Mouse (Mus musculus): ENCODE results near the gene Adam1a. TPM values are rescaled to one million over a fixed set of nuclear protein-coding genes. Genes with fewer than 3 reads are reported as not detected.

Gene Adam1a
- total and polyA plus RNA-seq, 3 experiments, result 1.0 to 1.9 TPM; not detected in 1

GRCm38 (mm10) chr5:121493305-121493704, 52.0 kb downstream of the Adam1a start:
- TF ChIP-seq ZKSCAN1 (IDR thresholded peaks at IDR 0.05; ENCODE audit: low read depth, low read length) (no peak), RCOR1 (IDR thresholded peaks at IDR 0.05; ENCODE audit: low read depth, low read length) (no peak), MAFK (IDR thresholded peaks at IDR 0.05; ENCODE audit: borderline replicate concordance, low read depth, low read length) (no peak)
- no peaks in the 10 kb centered on the region for H3K27me3 ChIP-seq (ENCODE audit: control insufficient read depth in 1 of 2, insufficient read depth in 2 of 2, low read length in 2 of 2)

GRCm38 (mm10) chr5:121484801-121485200, 60.5 kb downstream of the Adam1a start:
- Histone ChIP-seq H3K79me2 (ENCODE audit: control insufficient read depth, insufficient read depth, low read length, poor library complexity) (no peaks in the 10 kb centered on the region), H3K9ac (ENCODE audit: control insufficient read depth, low read depth, low read length, poor library complexity, severe bottlenecking) (no peak overlapping the region), H3K9me3 (replicated peaks; ENCODE audit: insufficient read depth, low read length) (no peaks in the 10 kb centered on the region), H3K36me3 (ENCODE audit: control insufficient read depth in 1 of 2, insufficient read depth in 2 of 2, low read length in 2 of 2) (no peaks in the 10 kb centered on the region), H3K27me3 (ENCODE audit: control insufficient read depth in 1 of 2, insufficient read depth in 2 of 2, low read length in 2 of 2) (no peaks in the 10 kb centered on the region), H3K4me3 (ENCODE audit: control insufficient read depth in 1 of 2, insufficient read depth in 1 of 2, low read depth in 2 of 2, low read length in 2 of 2) (no peak overlapping the region), H3K4me1 (ENCODE audit: control insufficient read depth in 1 of 2, insufficient read depth in 2 of 2, low read length in 2 of 2) (no peaks in the 10 kb centered on the region), H3K27ac (ENCODE audit: control insufficient read depth, low read depth, low read length) (no peak overlapping the region)
- no peak for TF ChIP-seq NELFE (IDR thresholded peaks at IDR 0.05; ENCODE audit: low read depth, low read length)
- no peak for TF ChIP-seq MAX (IDR thresholded peaks at IDR 0.05; ENCODE audit: low read length)
- no peak for TF ChIP-seq USF2 (IDR thresholded peaks at IDR 0.05; ENCODE audit: borderline replicate concordance in 1 of 2, insufficient read depth in 1 of 2, low read depth in 1 of 2, low read length in 2 of 2)
- no peak for TF ChIP-seq EP300 (IDR thresholded peaks at IDR 0.05; ENCODE audit: low read depth in 1 of 2, low read length in 2 of 2)
- no peak for TF ChIP-seq ZNF384 (IDR thresholded peaks at IDR 0.05; ENCODE audit: low read depth, low read length)
- no peak for TF ChIP-seq UBTF (IDR thresholded peaks at IDR 0.05; ENCODE audit: borderline replicate concordance, insufficient read depth, low read depth, low read length)
- TF ChIP-seq GATA1 (IDR thresholded peaks at IDR 0.05; ENCODE audit: low read depth, low read length), result no peak
- no peak for TF ChIP-seq CTCF (IDR thresholded peaks at IDR 0.05 in 2 of 3, conservative IDR thresholded peaks at IDR 0.05 in 1 of 3; ENCODE audit: control insufficient read depth in 1 of 3, insufficient read depth in 1 of 3, low read depth in 2 of 3, low read length in 3 of 3, poor library complexity in 1 of 3, severe bottlenecking in 1 of 3)
- no peak for TF ChIP-seq BHLHE40 (IDR thresholded peaks at IDR 0.05; ENCODE audit: borderline replicate concordance, low read depth, low read length)
- no peak for DNase-seq (ENCODE audit: low read depth, low spot score)

More at GRCm38 (mm10) chr5:121493305-121493704, 52.0 kb downstream of the Adam1a start:
- Histone ChIP-seq H3K4me1 (ENCODE audit: control insufficient read depth in 1 of 2, insufficient read depth in 2 of 2, low read length in 2 of 2) (no peaks in the 10 kb centered on the region), H3K36me3 (ENCODE audit: control insufficient read depth in 1 of 2, insufficient read depth in 2 of 2, low read length in 2 of 2) (no peaks in the 10 kb centered on the region), H3K9me3 (replicated peaks; ENCODE audit: insufficient read depth, low read length) (no peaks in the 10 kb centered on the region), H3K9ac (ENCODE audit: control insufficient read depth, low read depth, low read length, poor library complexity, severe bottlenecking) (no peak overlapping the region), H3K4me3 (ENCODE audit: control insufficient read depth in 1 of 2, insufficient read depth in 1 of 2, low read depth in 2 of 2, low read length in 2 of 2) (no peak overlapping the region), H3K27ac (ENCODE audit: control insufficient read depth, low read depth, low read length) (no peak overlapping the region), H3K79me2 (ENCODE audit: control insufficient read depth, insufficient read depth, low read length, poor library complexity) (no peaks in the 10 kb centered on the region)
- DNase-seq (ENCODE audit: low read depth, low spot score), result no peak

GRCm38 (mm10) chr5:121477680-121478079, 67.6 kb downstream of the Adam1a start:
- Histone ChIP-seq H3K9ac (ENCODE audit: control insufficient read depth, low read depth, low read length, poor library complexity, severe bottlenecking) (no peak overlapping the region), H3K27ac (ENCODE audit: control insufficient read depth, low read depth, low read length) (no peak overlapping the region), H3K27me3 (ENCODE audit: control insufficient read depth in 1 of 2, insufficient read depth in 2 of 2, low read length in 2 of 2) (no peaks in the 10 kb centered on the region), H3K9me3 (replicated peaks; ENCODE audit: insufficient read depth, low read length) (no peaks in the 10 kb centered on the region), H3K36me3 (ENCODE audit: control insufficient read depth in 1 of 2, insufficient read depth in 2 of 2, low read length in 2 of 2) (peaks cover 0 to 14% of the 10 kb centered on the region in 2 experiments; a peak in 2 of 4 replicates), H3K4me1 (ENCODE audit: control insufficient read depth in 1 of 2, insufficient read depth in 2 of 2, low read length in 2 of 2) (peaks cover 10 to 11% of the 10 kb centered on the region in 2 experiments), H3K4me3 (ENCODE audit: control insufficient read depth in 1 of 2, insufficient read depth in 1 of 2, low read depth in 2 of 2, low read length in 2 of 2) (no peak overlapping the region), H3K79me2 (ENCODE audit: control insufficient read depth, insufficient read depth, low read length, poor library complexity) (no peaks in the 10 kb centered on the region)
- peak; percentile 82 for DNase-seq (ENCODE audit: low read depth, low spot score)
- TF ChIP-seq POLR2A (IDR thresholded peaks at IDR 0.05; ENCODE audit: control insufficient read depth in 1 of 2, insufficient read depth in 1 of 2, low read depth in 1 of 2, low read length in 2 of 2, poor library complexity in 1 of 2), result no peak
- TF ChIP-seq ZC3H11A (IDR thresholded peaks at IDR 0.05; ENCODE audit: low read depth, low read length), result peak; percentile 95
- 0 out of 2 replicates have a peak, but pooled peaks have one; percentile 15 for TF ChIP-seq JUND (IDR thresholded peaks at IDR 0.05; ENCODE audit: low read depth, low read length)
- TF ChIP-seq CTCF (IDR thresholded peaks at IDR 0.05 in 2 of 3, conservative IDR thresholded peaks at IDR 0.05 in 1 of 3; ENCODE audit: control insufficient read depth in 1 of 3, insufficient read depth in 1 of 3, low read depth in 2 of 3, low read length in 3 of 3, poor library complexity in 1 of 3, severe bottlenecking in 1 of 3), result peak in 2 of 3 experiments; percentile 80 to 95; a peak in 4 of 6 replicates
- TF ChIP-seq MYC (IDR thresholded peaks at IDR 0.05; ENCODE audit: low read depth, low read length), result 0 out of 2 replicates have a peak, but pooled peaks have one; percentile 36
- peak; percentile 62 for TF ChIP-seq ZNF384 (IDR thresholded peaks at IDR 0.05; ENCODE audit: low read depth, low read length)
- peak; percentile 72 for TF ChIP-seq SIN3A (IDR thresholded peaks at IDR 0.05; ENCODE audit: low read length)
- TF ChIP-seq RAD21 (IDR thresholded peaks at IDR 0.05; ENCODE audit: low read depth, low read length), result peak; percentile 99
- TF ChIP-seq GABPA (IDR thresholded peaks at IDR 0.05; ENCODE audit: low read depth, low read length), result no peak
- peak; percentile 89 for TF ChIP-seq SMC3 (IDR thresholded peaks at IDR 0.05; ENCODE audit: low read depth, low read length)

Data from MEL (cell line).